Comparison of ENCODE assay signal across 16 mouse cellular contexts in the genomic region with DNA sequence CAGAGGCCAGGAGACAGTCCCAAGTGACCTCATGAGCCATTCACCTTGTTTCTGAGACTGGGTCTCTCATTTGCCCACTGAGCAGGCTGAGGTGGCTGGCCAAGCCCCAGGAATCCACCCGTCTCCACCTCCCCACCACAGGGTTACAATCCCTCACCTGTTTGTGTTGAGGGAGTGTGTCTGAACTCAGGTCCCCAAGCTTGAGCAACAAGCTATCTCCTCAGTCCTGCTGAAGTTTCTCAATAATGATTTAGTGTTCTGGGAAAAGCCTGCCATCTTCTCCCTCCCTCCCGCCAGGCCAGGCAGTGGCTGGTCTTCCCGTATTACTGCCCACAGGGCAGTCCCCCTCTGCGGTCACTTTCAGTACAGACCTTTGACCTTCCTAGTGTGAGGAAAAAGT. TPM values are rescaled to one million over a fixed set of nuclear protein-coding genes. Genes with fewer than 3 reads are reported as not detected.
DNase-seq lines count a peak whose midpoint lies in the region; ATAC-seq and TF ChIP-seq lines count a peak whose summit lies in the region.
"Had no signal": no experiment of that assay in that cellular context is flagged by ENCODE, and none has a peak within 500 bp of the region (broad histone marks: within the 10 kb centered on the region; RNA-seq: fewer than 3 reads in every experiment).

No protein-coding gene starts in this region.

- H3K4me3 ChIP-seq in heart, embryonic 13.5 days: no peak overlapping the region
- no peak overlapping the region for H3K4me3 ChIP-seq in lung, embryonic 15.5 days
- no peak overlapping the region for H3K4me3 ChIP-seq in MEL (ENCODE audit: control insufficient read depth in 1 of 2, insufficient read depth in 1 of 2, low read depth in 2 of 2, low read length in 2 of 2)
- H3K4me3 ChIP-seq in liver, embryonic 12.5 days: no peak overlapping the region
- H3K4me3 ChIP-seq: forebrain, embryonic 15.5 days; limb, embryonic 13.5 days had no signal

- peak overlapping the region; percentile 55 for H3K27ac ChIP-seq in heart, embryonic 13.5 days (replicated peaks)
- H3K27ac ChIP-seq in lung, embryonic 15.5 days: peak overlapping the region; percentile 27; the same call in 1 of the 2 replicates
- H3K27ac ChIP-seq in MEL (ENCODE audit: control insufficient read depth, low read depth, low read length): peak overlapping the region; percentile 62
- 0 out of 2 replicates have a peak overlapping the region, but pooled peaks have one; percentile 8 for H3K27ac ChIP-seq in liver, embryonic 12.5 days
- H3K27ac ChIP-seq: forebrain, embryonic 15.5 days; hindbrain, postnatal 0 days had no signal

- intact Hi-C loops in heart, postnatal 14 days (cut with DNase I): no loop called here

- no peaks in the 10 kb centered on the region for H3K9me3 ChIP-seq in heart, embryonic 13.5 days
- no peaks in the 10 kb centered on the region for H3K9me3 ChIP-seq in lung, embryonic 15.5 days
- H3K9me3 ChIP-seq in MEL (replicated peaks; ENCODE audit: insufficient read depth, low read length): no peaks in the 10 kb centered on the region
- no peaks in the 10 kb centered on the region for H3K9me3 ChIP-seq in liver, embryonic 12.5 days (replicated peaks)
- H3K9me3 ChIP-seq: forebrain, embryonic 15.5 days; limb, embryonic 13.5 days had no signal

- TF ChIP-seq EP300 in MEL (IDR thresholded peaks at IDR 0.05; ENCODE audit: low read depth in 1 of 2, low read length in 2 of 2): no peak

- no peak for TF ChIP-seq POLR2A in MEL (IDR thresholded peaks at IDR 0.05; ENCODE audit: control insufficient read depth in 1 of 2, insufficient read depth in 1 of 2, low read depth in 1 of 2, low read length in 2 of 2, poor library complexity in 1 of 2)

- TF ChIP-seq RAD21 in MEL (IDR thresholded peaks at IDR 0.05; ENCODE audit: low read depth, low read length): no peak

- no peaks in the 10 kb centered on the region for H3K36me3 ChIP-seq in heart, embryonic 13.5 days
- no peaks in the 10 kb centered on the region for H3K36me3 ChIP-seq in lung, embryonic 15.5 days
- H3K36me3 ChIP-seq in MEL (ENCODE audit: control insufficient read depth in 1 of 2, insufficient read depth in 2 of 2, low read length in 2 of 2): peaks cover 0 to 32% of the 10 kb centered on the region in 2 experiments; a peak in 2 of 4 replicates
- no peaks in the 10 kb centered on the region for H3K36me3 ChIP-seq in liver, embryonic 12.5 days
- H3K36me3 ChIP-seq: forebrain, embryonic 15.5 days; limb, embryonic 13.5 days had no signal

- WGBS in heart, embryonic 13.5 days: 70% methylated on average over 4 of the region's 4 CpGs
- WGBS in lung, embryonic 15.5 days: 53% methylated on average over 4 of the region's 4 CpGs
- 38% methylated on average over 4 of the region's 4 CpGs for WGBS in liver, embryonic 12.5 days (ENCODE audit: insufficient replicate concordance)

- H3K4me2 ChIP-seq in heart, embryonic 13.5 days: no peak overlapping the region
- H3K4me2 ChIP-seq in lung, embryonic 15.5 days: no peak overlapping the region
- H3K4me2 ChIP-seq in liver, embryonic 12.5 days: no peak overlapping the region
- H3K4me2 ChIP-seq: forebrain, embryonic 15.5 days; limb, embryonic 13.5 days had no signal

- H3K4me1 ChIP-seq in heart, embryonic 13.5 days: peaks cover 57% of the 10 kb centered on the region
- H3K4me1 ChIP-seq in lung, embryonic 15.5 days: peaks cover 39% of the 10 kb centered on the region
- peaks cover 17 to 30% of the 10 kb centered on the region in 2 experiments for H3K4me1 ChIP-seq in MEL (ENCODE audit: control insufficient read depth in 1 of 2, insufficient read depth in 2 of 2, low read length in 2 of 2)
- H3K4me1 ChIP-seq in liver, embryonic 12.5 days: peaks cover 50% of the 10 kb centered on the region

- TF ChIP-seq CTCF in MEL (IDR thresholded peaks at IDR 0.05 in 2 of 3, conservative IDR thresholded peaks at IDR 0.05 in 1 of 3; ENCODE audit: control insufficient read depth in 1 of 3, insufficient read depth in 1 of 3, low read depth in 2 of 3, low read length in 3 of 3, poor library complexity in 1 of 3, severe bottlenecking in 1 of 3): no peak

- no peak for ATAC-seq in heart, embryonic 13.5 days (ENCODE audit: extremely low read depth, insufficient number of reproducible peaks, low FRiP score, low TSS enrichment)
- ATAC-seq in lung, embryonic 15.5 days (ENCODE audit: borderline replicate concordance, extremely low read depth, low FRiP score, low TSS enrichment): no peak
- ATAC-seq in liver, embryonic 12.5 days: no peak
- ATAC-seq: forebrain, embryonic 15.5 days; hindbrain, postnatal 0 days had no signal

- DNase-seq in heart, postnatal 14 days: no peak
- no peak for DNase-seq in lung, postnatal 4 days
- DNase-seq in MEL (ENCODE audit: low read depth, low spot score): no peak
- no peak for DNase-seq in urinary bladder, postnatal 14 days (ENCODE audit: low spot score)
- DNase-seq: adrenal gland, postnatal 10 days; cerebellum, adult 9-10 months; kidney, adult 8-10 months; midbrain, embryonic 14.5 days; right cerebral cortex, postnatal 14 days; thymus, postnatal 4 days had no signal

- peaks cover under 1% of the 10 kb centered on the region; the same call in 1 of the 2 replicates for H3K79me2 ChIP-seq in MEL (ENCODE audit: control insufficient read depth, insufficient read depth, low read length, poor library complexity)

- H3K27me3 ChIP-seq in heart, embryonic 13.5 days (replicated peaks): no peaks in the 10 kb centered on the region
- H3K27me3 ChIP-seq in lung, embryonic 15.5 days: no peaks in the 10 kb centered on the region
- H3K27me3 ChIP-seq in MEL (ENCODE audit: control insufficient read depth in 1 of 2, insufficient read depth in 2 of 2, low read length in 2 of 2): no peaks in the 10 kb centered on the region
- H3K27me3 ChIP-seq in liver, embryonic 12.5 days (replicated peaks): peaks cover 11% of the 10 kb centered on the region; the same call in 1 of the 2 replicates
- H3K27me3 ChIP-seq: forebrain, embryonic 15.5 days; limb, embryonic 13.5 days had no signal

- H3K9ac ChIP-seq in heart, embryonic 13.5 days: no peak overlapping the region
- no peak overlapping the region for H3K9ac ChIP-seq in lung, embryonic 15.5 days
- H3K9ac ChIP-seq in MEL (ENCODE audit: control insufficient read depth, low read depth, low read length, poor library complexity, severe bottlenecking): peak overlapping the region; percentile 30
- no peak overlapping the region for H3K9ac ChIP-seq in liver, embryonic 12.5 days
- H3K9ac ChIP-seq: forebrain, embryonic 15.5 days; limb, embryonic 13.5 days had no signal

TF ChIP-seq in MEL, 35 proteins besides CTCF, POLR2A, EP300 and RAD21:
- TF ChIP-seq MYB (IDR thresholded peaks at IDR 0.05; ENCODE audit: low read depth, low read length): no peak
- TF ChIP-seq ZC3H11A (IDR thresholded peaks at IDR 0.05; ENCODE audit: low read depth, low read length): no peak
- TF ChIP-seq UBTF (IDR thresholded peaks at IDR 0.05; ENCODE audit: borderline replicate concordance, insufficient read depth, low read depth, low read length): no peak
- TF ChIP-seq TAL1 (IDR thresholded peaks at IDR 0.05; ENCODE audit: low read length): no peak
- TF ChIP-seq TBP (IDR thresholded peaks at IDR 0.05; ENCODE audit: low read depth, low read length): no peak
- TF ChIP-seq USF1 (IDR thresholded peaks at IDR 0.05; ENCODE audit: low read depth, low read length): no peak
- no peak for TF ChIP-seq JUND (IDR thresholded peaks at IDR 0.05; ENCODE audit: low read depth, low read length)
- no peak for TF ChIP-seq MEF2A (IDR thresholded peaks at IDR 0.05; ENCODE audit: extremely low read depth, insufficient replicate concordance, low read depth, low read length, poor library complexity, severe bottlenecking)
- no peak for TF ChIP-seq POLR2AphosphoS5 (IDR thresholded peaks at IDR 0.05; ENCODE audit: borderline replicate concordance, low read depth, low read length)
- no peak for TF ChIP-seq GATA1 (IDR thresholded peaks at IDR 0.05; ENCODE audit: low read depth, low read length)
- TF ChIP-seq BHLHE40 (IDR thresholded peaks at IDR 0.05; ENCODE audit: borderline replicate concordance, low read depth, low read length): no peak

RNA-seq across cellular contexts. Expression of a gene that starts 5.7 kb away (rescaled TPM):
- polyA plus RNA-seq in heart, embryonic 13.5 days (2015; fragmentation: Nextera tagmentation; extraction: Ambion mirVana): 468 and 480 TPM in 2 replicates
- total RNA-seq in heart, postnatal 14 days (2021): 100 to 1,000 TPM; 405 to 416 TPM
- polyA plus RNA-seq in lung, embryonic 15.5 days (2015; fragmentation: Nextera tagmentation; extraction: Ambion mirVana): 660 and 677 TPM in 2 replicates
- total RNA-seq in MEL (2012; rRNA removed): 167 and 175 TPM in 2 replicates
- 100 to 1,000 TPM; 216 to 583 TPM for polyA plus RNA-seq in MEL (2012; ENCODE audit: insufficient read depth in 1 of 2, insufficient read length in 2 of 2, low read depth in 1 of 2, low replicate concordance in 2 of 2, missing spikeins in 1 of 2)
- 173 and 176 TPM in 2 replicates for polyA plus RNA-seq in liver, embryonic 12.5 days (2016; fragmentation: Nextera tagmentation; extraction: Ambion mirVana)

Comparison
In these comparisons a context has a peak if more than half of its experiments do, and no peak if none do; other contexts are left out.
1. H3K27ac ChIP-seq: peak in every context shown above with its lines; median percentile 62 in MEL; 55 in heart, embryonic 13.5 days; 27 in lung, embryonic 15.5 days; 8 in liver, embryonic 12.5 days.